9 mouse cellular contexts compared by ENCODE assay signal in the genomic region with DNA sequence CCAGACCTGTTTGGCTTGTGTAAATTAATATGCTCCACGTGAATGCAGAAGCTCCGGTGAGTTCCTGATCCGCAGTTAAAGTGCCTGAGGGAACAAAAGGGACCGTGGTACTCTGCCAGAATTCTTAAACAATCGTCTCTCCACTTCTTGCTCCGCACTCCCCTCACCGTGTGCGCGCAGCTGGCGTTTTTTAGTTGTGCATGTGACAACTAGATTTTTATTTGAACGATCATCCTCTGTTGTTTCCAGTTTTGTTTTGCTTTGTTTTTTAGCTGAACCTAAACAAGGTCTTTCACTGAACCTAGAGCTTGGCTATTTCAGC. TPM values are rescaled to one million over a fixed set of nuclear protein-coding genes. Genes with fewer than 3 reads are reported as not detected.
DNase-seq lines count a peak whose midpoint lies in the region; ATAC-seq and TF ChIP-seq lines count a peak whose summit lies in the region.
"Had no signal": no experiment of that assay in that cellular context is flagged by ENCODE, and none has a peak within 500 bp of the region (broad histone marks: within the 10 kb centered on the region; RNA-seq: fewer than 3 reads in every experiment).

No protein-coding gene starts in this region.

- no peak overlapping the region for H3K4me3 ChIP-seq in heart, postnatal 0 days (ENCODE audit: low read depth, low read length)
- H3K4me3 ChIP-seq in embryonic facial prominence, embryonic 14.5 days (ENCODE audit: low read depth, low read length), result peak overlapping the region; percentile 39
- no peak overlapping the region for H3K4me3 ChIP-seq in intestine, postnatal 0 days (ENCODE audit: low read depth, low read length)
- H3K4me3 ChIP-seq in neural tube, embryonic 12.5 days, result peak overlapping the region; percentile 37; the same call in 1 of the 2 replicates

- H3K9me3 ChIP-seq in heart, postnatal 0 days (replicated peaks; ENCODE audit: control insufficient read depth, low read length), result no peaks in the 10 kb centered on the region
- H3K9me3 ChIP-seq in embryonic facial prominence, embryonic 14.5 days (ENCODE audit: control insufficient read depth, low read length), result no peaks in the 10 kb centered on the region
- H3K9me3 ChIP-seq in intestine, postnatal 0 days (ENCODE audit: control insufficient read depth), result no peaks in the 10 kb centered on the region
- no peaks in the 10 kb centered on the region for H3K9me3 ChIP-seq in neural tube, embryonic 12.5 days

- no peaks in the 10 kb centered on the region for H3K36me3 ChIP-seq in heart, postnatal 0 days (replicated peaks; ENCODE audit: control insufficient read depth, insufficient read depth, low read length)
- H3K36me3 ChIP-seq in embryonic facial prominence, embryonic 14.5 days (ENCODE audit: control insufficient read depth, insufficient read depth, low read length), result 0 out of 2 replicates have a peak, but pooled peaks cover 12% of the 10 kb centered on the region
- no peaks in the 10 kb centered on the region for H3K36me3 ChIP-seq in intestine, postnatal 0 days (ENCODE audit: control insufficient read depth, insufficient read depth)
- H3K36me3 ChIP-seq in neural tube, embryonic 12.5 days, result no peaks in the 10 kb centered on the region

- H3K9ac ChIP-seq in heart, postnatal 0 days (replicated peaks; ENCODE audit: low read depth, low read length), result no peak overlapping the region
- H3K9ac ChIP-seq in embryonic facial prominence, embryonic 14.5 days (ENCODE audit: low read depth, low read length), result peak overlapping the region; percentile 55; the same call in 1 of the 2 replicates
- H3K9ac ChIP-seq in intestine, postnatal 0 days (ENCODE audit: low read depth, low read length), result no peak overlapping the region
- H3K9ac ChIP-seq in neural tube, embryonic 12.5 days, result 0 out of 2 replicates have a peak overlapping the region, but pooled peaks have one; percentile 42

- intact Hi-C loops in left cerebral cortex, postnatal 14 days (cut with DNase I), result no loop called here

- no peaks in the 10 kb centered on the region for H3K27me3 ChIP-seq in heart, postnatal 0 days (ENCODE audit: control insufficient read depth, insufficient read depth, low read length)
- H3K27me3 ChIP-seq in embryonic facial prominence, embryonic 14.5 days (replicated peaks; ENCODE audit: control insufficient read depth, insufficient read depth, low read length), result no peaks in the 10 kb centered on the region
- no peaks in the 10 kb centered on the region for H3K27me3 ChIP-seq in intestine, postnatal 0 days (replicated peaks; ENCODE audit: control insufficient read depth, insufficient read depth, low read length)
- no peaks in the 10 kb centered on the region for H3K27me3 ChIP-seq in neural tube, embryonic 12.5 days (replicated peaks)

- H3K4me2 ChIP-seq in heart, postnatal 0 days (ENCODE audit: low read depth, low read length), result peak overlapping the region; percentile 82; the same call in 1 of the 2 replicates
- H3K4me2 ChIP-seq in embryonic facial prominence, embryonic 14.5 days (ENCODE audit: low read depth, low read length), result peak overlapping the region; percentile 60
- 0 out of 2 replicates have a peak overlapping the region, but pooled peaks have one; percentile 25 for H3K4me2 ChIP-seq in intestine, postnatal 0 days (replicated peaks; ENCODE audit: low read depth)
- H3K4me2 ChIP-seq in neural tube, embryonic 12.5 days (replicated peaks), result peak overlapping the region; percentile 62

- H3K27ac ChIP-seq in heart, postnatal 0 days (ENCODE audit: low read depth), result peak overlapping the region; percentile 90
- H3K27ac ChIP-seq in embryonic facial prominence, embryonic 14.5 days (replicated peaks; ENCODE audit: low read depth, low read length), result peak overlapping the region; percentile 90
- 0 out of 2 replicates have a peak overlapping the region, but pooled peaks have one; percentile 1 for H3K27ac ChIP-seq in intestine, postnatal 0 days (ENCODE audit: low read depth, low read length)
- H3K27ac ChIP-seq in neural tube, embryonic 12.5 days, result 0 out of 2 replicates have a peak overlapping the region, but pooled peaks have one; percentile 75
- H3K27ac ChIP-seq: macrophage had no signal

- WGBS in heart, postnatal 0 days, result 40% methylated on average over 11 of the region's 11 CpGs
- 33% methylated on average over 11 of the region's 11 CpGs for WGBS in embryonic facial prominence, embryonic 14.5 days
- 34% methylated on average over 11 of the region's 11 CpGs for WGBS in intestine, postnatal 0 days
- WGBS in neural tube, embryonic 12.5 days, result 38% methylated on average over 11 of the region's 11 CpGs

- DNase-seq in heart, postnatal 0 days (ENCODE audit: low spot score), result no peak
- no peak for DNase-seq in heart, adult 18-20 months
- DNase-seq in embryonic facial prominence, embryonic 14.5 days (ENCODE audit: low spot score), result no peak
- DNase-seq in left cerebral cortex, postnatal 14 days (ENCODE audit: low spot score in 2 of 2), result no peak
- no peak for DNase-seq in spleen, postnatal 4 days (ENCODE audit: low spot score in 2 of 2)
- no peak for DNase-seq in thymus, postnatal 25 days

- ATAC-seq in heart, postnatal 0 days (ENCODE audit: insufficient read depth, low read depth), result no peak
- no peak for ATAC-seq in embryonic facial prominence, embryonic 14.5 days (ENCODE audit: low read depth)
- ATAC-seq in intestine, postnatal 0 days, result no peak
- no peak for ATAC-seq in neural tube, embryonic 12.5 days (ENCODE audit: low FRiP score, low read depth)

- no peak for TF ChIP-seq CTCF in heart, postnatal 0 days (IDR thresholded peaks at IDR 0.05; ENCODE audit: low read depth)
- no peak for TF ChIP-seq CTCF in intestine, postnatal 0 days (IDR thresholded peaks at IDR 0.05; ENCODE audit: low read depth)

- H3K4me1 ChIP-seq in heart, postnatal 0 days (ENCODE audit: control insufficient read depth, insufficient read depth), result peaks cover 5% of the 10 kb centered on the region; the same call in 1 of the 2 replicates
- H3K4me1 ChIP-seq in embryonic facial prominence, embryonic 14.5 days (ENCODE audit: control insufficient read depth, insufficient read depth, low read length), result no peaks in the 10 kb centered on the region
- H3K4me1 ChIP-seq in intestine, postnatal 0 days (replicated peaks; ENCODE audit: control insufficient read depth, insufficient read depth, low read length), result no peaks in the 10 kb centered on the region
- H3K4me1 ChIP-seq in neural tube, embryonic 12.5 days, result peaks cover 21% of the 10 kb centered on the region; the same call in 1 of the 2 replicates

- 0 out of 2 replicates have a peak, but pooled peaks have one; percentile 9 for TF ChIP-seq EP300 in heart, postnatal 0 days (IDR thresholded peaks at IDR 0.05; ENCODE audit: low read depth)

RNA-seq across cellular contexts. Expression of gene Pecr, which starts 28.3 kb away (rescaled TPM):
- 0.95 and 8.1 TPM in 2 replicates for total RNA-seq in heart, postnatal 0 days (2014; rRNA removed; ENCODE audit: low replicate concordance)
- 31.1 and 31.7 TPM in 2 replicates for polyA plus RNA-seq in heart, postnatal 0 days (2015; fragmentation: Nextera tagmentation; extraction: Ambion mirVana)
- total RNA-seq in heart, adult 18-20 months (2021), result 10 to 100 TPM; 13.4 to 13.6 TPM
- 30.4 and 31.4 TPM in 2 replicates for polyA plus RNA-seq in embryonic facial prominence, embryonic 14.5 days (2014; fragmentation: Nextera tagmentation; extraction: Ambion mirVana)
- polyA plus RNA-seq in intestine, postnatal 0 days (2015; fragmentation: Nextera tagmentation; extraction: Ambion mirVana), result 67.9 and 88.6 TPM in 2 replicates
- 13.6 and 14.2 TPM in 2 replicates for polyA plus RNA-seq in neural tube, embryonic 12.5 days (2016; fragmentation: Nextera tagmentation; extraction: Ambion mirVana)
- 1 to 10 TPM; 4.8 TPM for total RNA-seq in left cerebral cortex, postnatal 14 days (2021)

RNA-seq across cellular contexts. Expression of gene Tmem169, which starts 28.4 kb away (rescaled TPM):
- total RNA-seq in heart, postnatal 0 days (2014; rRNA removed; ENCODE audit: low replicate concordance), result not detected in 2 replicates
- 0.12 TPM in 1 of 2 replicates, not detected in the other for polyA plus RNA-seq in heart, postnatal 0 days (2015; fragmentation: Nextera tagmentation; extraction: Ambion mirVana)
- not detected for total RNA-seq in heart, adult 18-20 months (2021)
- polyA plus RNA-seq in embryonic facial prominence, embryonic 14.5 days (2014; fragmentation: Nextera tagmentation; extraction: Ambion mirVana), result 4.0 and 4.1 TPM in 2 replicates
- polyA plus RNA-seq in intestine, postnatal 0 days (2015; fragmentation: Nextera tagmentation; extraction: Ambion mirVana), result 1.3 TPM in 2 replicates
- polyA plus RNA-seq in neural tube, embryonic 12.5 days (2016; fragmentation: Nextera tagmentation; extraction: Ambion mirVana), result 29.2 and 30.2 TPM in 2 replicates
- 10 to 100 TPM; 32.4 to 32.6 TPM for total RNA-seq in left cerebral cortex, postnatal 14 days (2021)
- polyA plus RNA-seq: macrophage had no signal

RNA-seq across cellular contexts. Expression of gene Mreg, which starts 43.7 kb away (rescaled TPM):
- 11.3 and 12.5 TPM in 2 replicates for total RNA-seq in heart, postnatal 0 days (2014; rRNA removed; ENCODE audit: low replicate concordance)
- 8.6 and 9.5 TPM in 2 replicates for polyA plus RNA-seq in heart, postnatal 0 days (2015; fragmentation: Nextera tagmentation; extraction: Ambion mirVana)
- 10 to 100 TPM; 36.9 to 39.7 TPM for total RNA-seq in heart, adult 18-20 months (2021)
- polyA plus RNA-seq in embryonic facial prominence, embryonic 14.5 days (2014; fragmentation: Nextera tagmentation; extraction: Ambion mirVana), result 5.9 and 7.6 TPM in 2 replicates
- polyA plus RNA-seq in intestine, postnatal 0 days (2015; fragmentation: Nextera tagmentation; extraction: Ambion mirVana), result 26.6 and 37.7 TPM in 2 replicates
- polyA plus RNA-seq in neural tube, embryonic 12.5 days (2016; fragmentation: Nextera tagmentation; extraction: Ambion mirVana), result 31.0 and 40.3 TPM in 2 replicates
- total RNA-seq in left cerebral cortex, postnatal 14 days (2021), result 1 to 10 TPM; 2.3 to 2.6 TPM

RNA-seq across cellular contexts. Expression of gene Xrcc5, which starts 51.4 kb away (rescaled TPM):
- total RNA-seq in heart, postnatal 0 days (2014; rRNA removed; ENCODE audit: low replicate concordance), result 12.6 and 14.5 TPM in 2 replicates
- polyA plus RNA-seq in heart, postnatal 0 days (2015; fragmentation: Nextera tagmentation; extraction: Ambion mirVana), result 12.9 and 13.9 TPM in 2 replicates
- total RNA-seq in heart, adult 18-20 months (2021), result 10 to 100 TPM; 16.4 to 19.7 TPM
- 31.2 and 39.6 TPM in 2 replicates for polyA plus RNA-seq in embryonic facial prominence, embryonic 14.5 days (2014; fragmentation: Nextera tagmentation; extraction: Ambion mirVana)
- polyA plus RNA-seq in intestine, postnatal 0 days (2015; fragmentation: Nextera tagmentation; extraction: Ambion mirVana), result 14.0 and 14.3 TPM in 2 replicates
- polyA plus RNA-seq in neural tube, embryonic 12.5 days (2016; fragmentation: Nextera tagmentation; extraction: Ambion mirVana), result 45.2 and 45.3 TPM in 2 replicates
- total RNA-seq in left cerebral cortex, postnatal 14 days (2021), result 10 to 100 TPM; 11.2 to 12.5 TPM

Comparison
In these comparisons a context has a peak if more than half of its experiments do, and no peak if none do; other contexts are left out.
1. H3K27ac ChIP-seq: peak in every context shown above with its lines; median percentile 90 in heart, postnatal 0 days; 90 in embryonic facial prominence, embryonic 14.5 days; 75 in neural tube, embryonic 12.5 days; 1 in intestine, postnatal 0 days.
2. H3K4me2 ChIP-seq: peak in every context shown above with its lines; median percentile 82 in heart, postnatal 0 days; 62 in neural tube, embryonic 12.5 days; 60 in embryonic facial prominence, embryonic 14.5 days; 25 in intestine, postnatal 0 days.
3. H3K4me3 ChIP-seq: peak in embryonic facial prominence, embryonic 14.5 days (single experiment) and neural tube, embryonic 12.5 days (single experiment); none in heart, postnatal 0 days (single experiment) and intestine, postnatal 0 days (single experiment).
4. H3K9ac ChIP-seq: peak in embryonic facial prominence, embryonic 14.5 days (single experiment) and neural tube, embryonic 12.5 days (single experiment); none in heart, postnatal 0 days (single experiment) and intestine, postnatal 0 days (single experiment).